Mouse (Mus musculus) T-cell, adult 2 months (primary cell): ENCODE results near the gene Gramd1b.

Experiments
- DNase-seq: peaks from one replicate; pipeline ENCODE4 v3.0.0; 2022; ENCODE audit warnings: low spot score

Gene Gramd1b

GRCm38 (mm10) chr9:40531027-40531621, at the start of gene Gramd1b:
Gene Gramd1b (minus strand): TSS chr9:40531383.
- no peak for DNase-seq

GRCm38 (mm10) chr9:40578726-40579625, 47.8 kb upstream of the Gramd1b start:
- no peak for DNase-seq

GRCm38 (mm10) chr9:40577132-40577531, 45.9 kb upstream of the Gramd1b start:
- no peak for DNase-seq

DNA sequence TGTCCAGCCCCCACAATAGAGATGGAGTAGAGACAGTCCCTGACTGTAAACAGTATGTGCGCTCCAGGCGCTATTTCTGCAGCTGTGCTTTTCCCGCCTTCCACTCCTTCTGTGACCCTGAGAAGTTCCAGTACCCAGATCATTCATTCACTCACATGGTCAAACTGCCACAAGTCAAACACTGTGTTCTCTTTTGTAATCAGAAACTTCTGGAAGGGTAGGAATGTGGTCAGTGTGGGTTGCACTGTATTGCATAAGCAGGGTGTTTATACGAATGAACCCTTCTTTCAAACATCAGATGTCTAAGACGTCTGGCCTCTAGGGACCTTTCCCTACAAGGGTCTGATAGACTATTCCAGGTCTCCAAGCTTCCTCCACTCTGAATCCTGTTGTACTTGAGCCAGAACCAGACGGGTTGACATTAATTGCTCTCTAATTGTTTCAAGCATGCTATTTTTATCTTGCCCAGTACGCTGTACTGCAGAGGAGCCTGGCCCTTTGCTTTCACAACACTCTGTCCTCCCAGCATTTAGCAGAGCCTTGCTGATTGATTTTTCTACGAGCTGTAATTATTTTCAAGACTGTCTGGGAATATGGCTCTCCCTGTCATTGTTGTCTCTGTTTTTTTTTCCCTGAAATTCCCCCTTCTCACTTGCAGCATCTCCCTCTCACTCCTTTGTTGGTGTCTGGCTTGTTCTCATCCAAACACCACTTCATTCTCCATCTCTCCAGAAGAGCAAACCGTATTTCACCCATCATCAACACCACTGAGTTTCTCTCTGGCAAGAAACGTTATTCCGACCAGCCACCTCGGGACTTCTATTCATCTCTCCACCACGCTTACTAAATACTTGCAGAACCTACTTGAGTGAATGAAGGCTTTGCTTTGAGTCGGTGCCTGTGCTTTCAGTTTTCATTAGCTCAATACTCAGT, 44.1 kb upstream of the Gramd1b start:
- no peak for DNase-seq

DNA sequence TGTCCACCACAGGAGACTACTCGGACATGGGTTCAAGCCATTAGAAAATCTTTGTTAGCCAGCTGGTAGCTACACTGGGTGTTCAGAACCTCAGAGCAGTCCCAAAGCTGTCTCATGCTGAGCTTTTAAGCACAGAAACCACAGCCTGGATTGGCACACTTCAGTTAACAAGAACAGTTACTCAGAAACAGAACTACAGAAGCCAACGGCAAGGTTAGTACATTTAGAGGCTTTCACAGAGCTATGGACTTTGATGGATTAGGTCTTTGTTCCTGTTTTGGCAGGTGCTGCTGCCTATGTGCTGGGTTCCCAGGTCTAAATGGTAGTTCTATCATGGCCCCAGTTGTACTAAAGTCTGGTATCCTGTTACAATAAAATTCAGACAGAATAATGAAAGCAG, 40.1 kb upstream of the Gramd1b start:
- no peak for DNase-seq

GRCm38 (mm10) chr9:40568070-40568469, 36.9 kb upstream of the Gramd1b start:
- DNase-seq, result no peak

GRCm38 (mm10) chr9:40563750-40564149, 32.6 kb upstream of the Gramd1b start:
- no peak for DNase-seq

- DNase-seq, result no peak
Observed at GRCm38 (mm10) chr9:40559646-40560045, 28.5 kb upstream of the Gramd1b start.

DNA sequence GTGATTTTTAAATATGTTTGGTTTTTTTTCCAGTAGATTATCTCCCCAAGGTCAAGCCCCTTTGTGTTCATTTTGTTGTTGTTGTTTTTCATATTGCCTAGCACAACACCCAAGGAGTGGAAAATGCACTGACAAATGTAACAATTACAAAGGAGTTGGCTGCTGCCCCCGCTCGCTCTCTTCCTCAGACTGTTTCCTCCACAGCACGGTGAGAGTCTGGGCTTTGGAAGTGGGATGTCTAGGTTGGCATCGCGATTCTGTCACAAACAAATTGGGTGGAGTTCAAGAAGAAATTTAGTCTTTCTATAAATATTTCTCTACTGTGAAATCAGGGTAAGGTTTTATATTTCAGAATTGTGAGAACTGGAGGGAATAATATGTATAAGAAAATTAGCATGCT, 26.6 kb upstream of the Gramd1b start:
- no peak for DNase-seq

GRCm38 (mm10) chr9:40556396-40556795, 25.2 kb upstream of the Gramd1b start:
- no peak for DNase-seq

- no peak for DNase-seq
Observed at GRCm38 (mm10) chr9:40555243-40555642, 24.1 kb upstream of the Gramd1b start.

- no peak for DNase-seq
Observed at GRCm38 (mm10) chr9:40547876-40548275, 16.7 kb upstream of the Gramd1b start.

DNA sequence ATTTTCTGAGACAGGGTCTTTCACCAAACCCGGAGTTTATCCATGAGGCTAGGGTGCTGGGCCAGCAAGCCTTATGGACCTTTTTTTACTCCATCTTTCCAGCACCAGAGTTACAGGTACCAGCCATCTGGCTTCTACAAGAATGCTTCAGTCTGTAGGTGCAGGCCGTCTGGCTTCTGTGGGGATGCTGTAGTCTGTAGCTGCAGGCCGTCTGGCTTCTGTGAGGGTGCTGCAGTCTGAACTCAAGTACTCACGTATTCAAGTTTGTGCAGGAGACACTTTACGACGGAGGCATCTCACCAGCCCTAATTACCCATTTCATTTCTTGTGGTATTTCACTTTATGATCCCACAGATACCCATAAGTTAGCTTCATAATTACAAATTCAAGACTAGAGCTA, 14.0 kb upstream of the Gramd1b start:
- DNase-seq, result no peak

GRCm38 (mm10) chr9:40539588-40540140, 8.5 kb upstream of the Gramd1b start:
- DNase-seq, result no peak

- DNase-seq, result no peak
Observed at GRCm38 (mm10) chr9:40537708-40538105, 6.5 kb upstream of the Gramd1b start.

DNA sequence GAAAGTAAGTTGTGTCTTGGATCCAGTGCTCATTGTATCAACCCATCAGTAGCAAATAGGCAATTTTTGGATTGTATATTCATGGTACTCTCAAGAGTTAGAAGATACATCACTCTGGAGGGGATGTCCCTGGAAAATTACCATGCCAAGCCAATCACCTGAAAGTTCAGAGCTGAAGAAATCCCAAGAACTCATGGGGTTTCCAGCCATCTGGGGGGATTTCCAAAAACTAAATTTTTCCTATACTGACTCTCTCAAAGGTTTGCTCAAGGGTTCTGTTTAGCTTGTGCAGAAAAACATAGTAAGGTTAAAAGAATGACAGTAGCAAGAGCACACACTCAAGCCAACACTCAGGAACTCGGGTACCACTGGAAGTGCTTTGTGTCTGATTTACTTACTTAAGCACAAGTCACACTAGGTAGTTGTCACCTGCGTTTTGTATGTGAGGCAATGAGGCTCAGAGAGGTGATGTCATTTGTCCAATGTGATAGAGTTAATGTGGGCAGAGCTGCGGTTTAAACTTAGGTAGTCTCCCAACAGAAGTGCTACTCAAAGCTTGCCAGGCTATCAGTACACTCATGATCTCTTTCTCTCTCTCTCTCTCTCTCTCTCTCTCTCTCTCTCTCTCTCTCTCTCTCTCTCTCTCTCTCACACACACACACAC, 6.0 kb upstream of the Gramd1b start:
- no peak for DNase-seq

GRCm38 (mm10) chr9:40530536-40530935, 647 bp downstream of the Gramd1b start:
- no peak for DNase-seq

- no peak for DNase-seq
Observed at GRCm38 (mm10) chr9:40528733-40529132, 2.5 kb downstream of the Gramd1b start.

- DNase-seq, result no peak
Observed at GRCm38 (mm10) chr9:40526928-40527327, 4.3 kb downstream of the Gramd1b start.

GRCm38 (mm10) chr9:40522156-40522555, 9.0 kb downstream of the Gramd1b start:
- DNase-seq, result no peak

- DNase-seq, result no peak
Observed at GRCm38 (mm10) chr9:40521097-40521496, 10.1 kb downstream of the Gramd1b start.

- DNase-seq, result no peak
Observed at GRCm38 (mm10) chr9:40519294-40519693, 11.9 kb downstream of the Gramd1b start.
